Mouse (Mus musculus): ENCODE data around the gene Gab2. TPM values are rescaled to one million over a fixed set of nuclear protein-coding genes. Genes with fewer than 3 reads are reported as not detected.

The Gab2 gene
- total and polyA plus RNA-seq, 3 experiments: 0.12 to 0.50 (median 0.30) TPM

DNA sequence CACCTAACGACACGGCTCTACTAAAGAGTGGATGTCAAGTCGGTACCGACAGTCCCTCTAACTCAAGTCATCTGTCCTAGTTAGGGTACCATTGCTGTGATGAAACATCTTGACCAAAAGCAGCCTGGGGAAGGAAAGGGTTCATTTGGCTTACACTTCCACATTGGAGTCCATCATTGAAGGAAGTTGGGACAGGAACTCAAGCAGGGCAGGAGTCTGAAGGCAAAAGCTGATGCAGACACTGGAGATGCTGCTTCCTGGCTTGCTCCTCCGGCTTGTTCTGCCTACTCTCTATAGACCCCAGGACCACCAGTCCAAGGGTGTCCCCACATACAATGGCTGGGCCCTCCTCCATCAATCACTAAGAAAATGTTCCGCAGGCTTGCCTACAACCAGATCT is 234.3 kb downstream of the Gab2 start:
- H3K9ac ChIP-seq (ENCODE audit: insufficient read depth, low read depth): no peak overlapping the region
- no peak for TF ChIP-seq E2F4 (IDR thresholded peaks at IDR 0.05; ENCODE audit: insufficient replicate concordance, low read depth, low read length)
- no peak for TF ChIP-seq MAZ (IDR thresholded peaks at IDR 0.05; ENCODE audit: low read depth, low read length)
- no peak for TF ChIP-seq NRF1 (IDR thresholded peaks at IDR 0.05; ENCODE audit: low read depth, low read length)
- TF ChIP-seq JUN (IDR thresholded peaks at IDR 0.05; ENCODE audit: insufficient read depth, low read depth, low read length): no peak
- TF ChIP-seq ELF1 (IDR thresholded peaks at IDR 0.05; ENCODE audit: low read depth, low read length): no peak
- no peak for TF ChIP-seq ZC3H11A (IDR thresholded peaks at IDR 0.05; ENCODE audit: low read depth, low read length)
- TF ChIP-seq HCFC1 (IDR thresholded peaks at IDR 0.05; ENCODE audit: low read depth, low read length): no peak
- no peak for TF ChIP-seq POLR2A (IDR thresholded peaks at IDR 0.05; ENCODE audit: low read depth, low read length)
- no peak for TF ChIP-seq SIN3A (IDR thresholded peaks at IDR 0.05; ENCODE audit: low read length)
- TF ChIP-seq MYC (IDR thresholded peaks at IDR 0.05; ENCODE audit: low read depth, low read length): no peak
- TF ChIP-seq RAD21 (IDR thresholded peaks at IDR 0.05; ENCODE audit: low read depth, low read length): no peak
- no peak for TF ChIP-seq KAT2A (IDR thresholded peaks at IDR 0.05; ENCODE audit: insufficient replicate concordance, low read length)
- TF ChIP-seq ZKSCAN1 (IDR thresholded peaks at IDR 0.05; ENCODE audit: borderline replicate concordance, low read depth, low read length): no peak
- no peak for TF ChIP-seq ETS1 (conservative IDR thresholded peaks at IDR 0.05; ENCODE audit: low read depth, low read length)
- no peak for TF ChIP-seq ZMIZ1 (IDR thresholded peaks at IDR 0.05; ENCODE audit: low read depth, low read length)
- dilution Hi-C loops (cut with MboI; ENCODE audit: extremely low pct_ligation_motif_present, extremely low pct_unique_long_range_greater_than_20kb, low sequenced_read_pairs): no loop called here
- no peaks in the 10 kb centered on the region for H3K9me3 ChIP-seq (replicated peaks; ENCODE audit: low read length)
- in situ Hi-C loops (cut with MboI; ENCODE audit: low pct_ligation_motif_present, low pct_unique_long_range_greater_than_20kb, low sequenced_read_pairs): no loop called here
- no peak overlapping the region for H3K27ac ChIP-seq (ENCODE audit: insufficient read depth, low read depth)
- no peak overlapping the region for H3K4me2 ChIP-seq (ENCODE audit: insufficient read depth, low read depth, poor library complexity, severe bottlenecking)
- DNase-seq (ENCODE audit: extremely low read depth): no peak
- no peak overlapping the region for H3K4me3 ChIP-seq (replicated peaks in 1 of 3; ENCODE audit: low read depth in 2 of 3, low read length in 2 of 3, poor library complexity in 1 of 3)
- no peaks in the 10 kb centered on the region for H3K4me1 ChIP-seq (ENCODE audit: control insufficient read depth in 1 of 2, insufficient read depth in 2 of 2)
- H3K36me3 ChIP-seq (replicated peaks in 1 of 2; ENCODE audit: control insufficient read depth in 1 of 2, insufficient read depth in 1 of 2, low read length in 1 of 2): peaks cover 0 to 28% of the 10 kb centered on the region in 2 experiments
- H3K79me2 ChIP-seq (replicated peaks; ENCODE audit: control insufficient read depth, extremely low read depth, insufficient read depth, poor library complexity, severe bottlenecking): no peaks in the 10 kb centered on the region
- no peaks in the 10 kb centered on the region for H3K27me3 ChIP-seq (replicated peaks)

DNA sequence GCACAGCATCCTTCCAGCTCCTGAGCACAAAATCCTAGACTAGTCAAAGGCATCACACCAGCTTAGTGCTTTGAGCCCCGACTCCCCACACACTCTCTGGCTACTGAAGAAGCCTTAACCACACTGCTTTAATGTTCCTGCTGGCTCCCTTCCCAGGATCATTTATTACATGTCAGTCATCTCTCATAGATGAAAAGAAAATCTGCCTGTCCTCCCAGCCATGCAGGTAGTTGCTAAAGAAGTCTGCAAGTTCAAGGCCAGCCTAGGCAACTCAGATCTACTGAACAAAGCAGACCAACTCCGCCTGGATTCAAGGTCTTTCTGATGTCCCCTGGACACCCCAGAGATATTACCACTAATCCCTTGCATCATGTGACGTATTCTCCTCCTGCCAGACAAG is 236.3 kb downstream of the Gab2 start:
- dilution Hi-C loops (cut with MboI; ENCODE audit: extremely low pct_ligation_motif_present, extremely low pct_unique_long_range_greater_than_20kb, low sequenced_read_pairs) (no loop called here), in situ Hi-C loops (cut with MboI; ENCODE audit: low pct_ligation_motif_present, low pct_unique_long_range_greater_than_20kb, low sequenced_read_pairs) (no loop called here)
- Histone ChIP-seq H3K9ac (ENCODE audit: insufficient read depth, low read depth) (no peak overlapping the region), H3K36me3 (replicated peaks in 1 of 2; ENCODE audit: control insufficient read depth in 1 of 2, insufficient read depth in 1 of 2, low read length in 1 of 2) (peaks cover 0 to 24% of the 10 kb centered on the region in 2 experiments), H3K4me1 (ENCODE audit: control insufficient read depth in 1 of 2, insufficient read depth in 2 of 2) (no peaks in the 10 kb centered on the region), H3K27ac (ENCODE audit: insufficient read depth, low read depth) (no peak overlapping the region), H3K27me3 (replicated peaks) (no peaks in the 10 kb centered on the region), H3K79me2 (replicated peaks; ENCODE audit: control insufficient read depth, extremely low read depth, insufficient read depth, poor library complexity, severe bottlenecking) (no peaks in the 10 kb centered on the region), H3K9me3 (replicated peaks; ENCODE audit: low read length) (no peaks in the 10 kb centered on the region), H3K4me3 (replicated peaks in 1 of 3; ENCODE audit: low read depth in 2 of 3, low read length in 2 of 3, poor library complexity in 1 of 3) (no peak overlapping the region), H3K4me2 (ENCODE audit: insufficient read depth, low read depth, poor library complexity, severe bottlenecking) (no peak overlapping the region)
- no peak for TF ChIP-seq IRF4 (IDR thresholded peaks at IDR 0.05; ENCODE audit: low read depth, low read length)
- TF ChIP-seq NELFE (IDR thresholded peaks at IDR 0.05; ENCODE audit: low read depth, low read length): no peak
- no peak for TF ChIP-seq HCFC1 (IDR thresholded peaks at IDR 0.05; ENCODE audit: low read depth, low read length)
- no peak for TF ChIP-seq CHD1 (IDR thresholded peaks at IDR 0.05; ENCODE audit: low read depth, low read length)
- no peak for TF ChIP-seq MEF2A (IDR thresholded peaks at IDR 0.05; ENCODE audit: borderline replicate concordance, low read depth, low read length)
- no peak for TF ChIP-seq MAZ (IDR thresholded peaks at IDR 0.05; ENCODE audit: low read depth, low read length)
- TF ChIP-seq SMC3 (IDR thresholded peaks at IDR 0.05; ENCODE audit: low read depth, low read length): no peak
- TF ChIP-seq TBP (conservative IDR thresholded peaks at IDR 0.05; ENCODE audit: low read depth, low read length): no peak
- no peak for TF ChIP-seq CHD2 (IDR thresholded peaks at IDR 0.05; ENCODE audit: low read length)
- no peak for TF ChIP-seq BHLHE40 (IDR thresholded peaks at IDR 0.05; ENCODE audit: low read depth, low read length)
- TF ChIP-seq POLR2AphosphoS2 (IDR thresholded peaks at IDR 0.05; ENCODE audit: low read depth, low read length): no peak
- TF ChIP-seq ZKSCAN1 (IDR thresholded peaks at IDR 0.05; ENCODE audit: borderline replicate concordance, low read depth, low read length): no peak
- TF ChIP-seq POLR2A (IDR thresholded peaks at IDR 0.05; ENCODE audit: low read depth, low read length): no peak
- TF ChIP-seq ZNF384 (IDR thresholded peaks at IDR 0.05; ENCODE audit: low read depth, low read length): no peak
- TF ChIP-seq MXI1 (IDR thresholded peaks at IDR 0.05; ENCODE audit: low read depth, low read length): no peak
- DNase-seq (ENCODE audit: extremely low read depth): no peak
